Mouse (Mus musculus): ENCODE measurements around the gene Klhl26.

- no peak for TF ChIP-seq CTCF (conservative IDR thresholded peaks at IDR 0.05; ENCODE audit: low read length)
- TF ChIP-seq NANOG (IDR thresholded peaks at IDR 0.05; ENCODE audit: borderline replicate concordance, low read length): no peak
These were observed 35.6 kb upstream of the Klhl26 start for GRCm38 (mm10) chr8:70512253-70512903.
